Mouse (Mus musculus) intestine, embryonic 15.5 days (tissue): ENCODE results near the gene Acad10. TPM values are rescaled to one million over a fixed set of nuclear protein-coding genes. Genes with fewer than 3 reads are reported as not detected.
"Not testable (repeated sequence)": the region's sequence is repeated elsewhere in the genome, so short reads cannot be mapped to it uniquely, and the experiment has no call there.

Experiments used
- ATAC-seq: fragments of 200-750 bp; cut with Nextera tagmentation; 2 replicates; pipeline ENCODE4 v1.8.0; 2017; ENCODE audit warnings: moderate TSS enrichment, moderate library complexity
- H3K27ac ChIP-seq: fragments of 300-500 bp; sonication (generic); 2 replicates; pipeline ENCODE4 v1.5.1; 2015; ENCODE audit warnings: mild to moderate bottlenecking, inconsistent platforms
- H3K27me3 ChIP-seq: fragments of 300-500 bp; sonication (generic); replicated peaks from 2 replicates; pipeline ENCODE4 v1.6.1; 2015; ENCODE audit warnings: inconsistent platforms
- H3K36me3 ChIP-seq: fragments of 300-500 bp; sonication (generic); 2 replicates; pipeline ENCODE4 v1.6.1; 2015; ENCODE audit warnings: inconsistent platforms
- H3K4me1 ChIP-seq: fragments of 300-500 bp; sonication (generic); replicated peaks from 2 replicates; pipeline ENCODE4 v1.6.1; 2015; ENCODE audit warnings: inconsistent platforms
- H3K4me2 ChIP-seq: fragments of 300-500 bp; sonication (generic); replicated peaks from 2 replicates; pipeline ENCODE4 v1.6.1; 2015; ENCODE audit warnings: mild to moderate bottlenecking, inconsistent platforms
- H3K4me3 ChIP-seq: fragments of 300-500 bp; sonication (generic); replicated peaks from 2 replicates; pipeline ENCODE4 v1.5.1; 2015; ENCODE audit warnings: inconsistent platforms
- H3K9ac ChIP-seq: fragments of 300-500 bp; sonication (generic); 2 replicates; pipeline ENCODE4 v1.6.1; 2015; ENCODE audit warnings: inconsistent platforms
- H3K9me3 ChIP-seq: fragments of 300-500 bp; sonication (generic); 2 replicates; pipeline ENCODE4 v1.6.1; 2016; ENCODE audit warnings: inconsistent platforms
- WGBS: fragments of 180-500 bp; shearing (Covaris S2); methylation state at CpG from one replicate; pipeline ENCODE4 v1.1.7; 2015; 5-methylcytosine and 5-hydroxymethylcytosine counted together
- polyA plus RNA-seq: library from polyadenylated mRNA; unstranded; fragments of >200 nt; fragmentation: Nextera tagmentation; extraction: Ambion mirVana; gene quantifications from 2 replicates; pipeline ENCODE4 v1.2.1, GENCODE M21; 2015

The Acad10 gene
- polyA plus RNA-seq, 1 experiment from 2014 or later: 4.6 TPM

- H3K27ac ChIP-seq: no peak overlapping the region
- H3K27me3 ChIP-seq: no peaks in the 10 kb centered on the region
- no peaks in the 10 kb centered on the region for H3K4me1 ChIP-seq
- H3K4me2 ChIP-seq: no peak overlapping the region
- 0% methylated on average over 2 of the region's 2 CpGs for WGBS
- no peaks in the 10 kb centered on the region for H3K9me3 ChIP-seq
- H3K9ac ChIP-seq: no peak overlapping the region
- H3K4me3 ChIP-seq: no peak overlapping the region
- H3K36me3 ChIP-seq: no peaks in the 10 kb centered on the region
- no peak for ATAC-seq
These were observed 54.2 kb downstream of the Acad10 start for GRCm38 (mm10) chr5:121606151-121606550.

GRCm38 (mm10) chr5:121603815-121604214, 56.5 kb downstream of the Acad10 start:
- not testable (repeated sequence) for H3K9ac ChIP-seq, H3K4me1 ChIP-seq, H3K4me2 ChIP-seq, H3K36me3 ChIP-seq, H3K4me3 ChIP-seq, H3K27me3 ChIP-seq, H3K27ac ChIP-seq, H3K9me3 ChIP-seq
- ATAC-seq: peak; percentile 63
- whole genome bisulfite sequencing: 75% methylated on average over 1 of the region's 1 CpGs

GRCm38 (mm10) chr5:121601547-121602299, 58.6 kb downstream of the Acad10 start:
- no peaks in the 10 kb centered on the region for H3K4me1 ChIP-seq
- no peak overlapping the region for H3K4me3 ChIP-seq
- no peaks in the 10 kb centered on the region for H3K9me3 ChIP-seq
- 30% methylated on average over 9 of the region's 9 CpGs for WGBS
- 0 out of 2 replicates have a peak overlapping the region, but pooled peaks have one; percentile 0 for H3K4me2 ChIP-seq
- H3K9ac ChIP-seq: no peak overlapping the region
- peak; percentile 75 for ATAC-seq
- H3K27me3 ChIP-seq: no peaks in the 10 kb centered on the region
- H3K27ac ChIP-seq: no peak overlapping the region
- H3K36me3 ChIP-seq: no peaks in the 10 kb centered on the region

GRCm38 (mm10) chr5:121598871-121599610, 61.3 kb downstream of the Acad10 start:
- Histone ChIP-seq H3K36me3 (no peaks in the 10 kb centered on the region), H3K9ac (no peak overlapping the region), H3K27me3 (no peaks in the 10 kb centered on the region), H3K4me3 (no peak overlapping the region), H3K4me2 (no peak overlapping the region), H3K27ac (peak overlapping the region; percentile 61), H3K4me1 (peaks cover 8% of the 10 kb centered on the region), H3K9me3 (no peaks in the 10 kb centered on the region)
- WGBS: 68% methylated on average over 13 of the region's 13 CpGs
- peak; percentile 23; the same call in 1 of the 2 replicates for ATAC-seq

- H3K4me2 ChIP-seq: no peak overlapping the region
- ATAC-seq: no peak
- H3K36me3 ChIP-seq: no peaks in the 10 kb centered on the region
- peaks cover 12% of the 10 kb centered on the region for H3K4me1 ChIP-seq
- no peak overlapping the region for H3K4me3 ChIP-seq
- no peaks in the 10 kb centered on the region for H3K27me3 ChIP-seq
- no peak overlapping the region for H3K9ac ChIP-seq
- 83% methylated on average over 7 of the region's 7 CpGs for WGBS
- H3K27ac ChIP-seq: peak overlapping the region; percentile 61
- H3K9me3 ChIP-seq: no peaks in the 10 kb centered on the region
These were observed 62.2 kb downstream of the Acad10 start for GRCm38 (mm10) chr5:121597991-121598537.

GRCm38 (mm10) chr5:121597332-121597731, 63.0 kb downstream of the Acad10 start:
- no peaks in the 10 kb centered on the region for H3K36me3 ChIP-seq
- WGBS: 74% methylated on average over 4 of the region's 4 CpGs
- no peak overlapping the region for H3K4me2 ChIP-seq
- ATAC-seq: no peak
- no peak overlapping the region for H3K9ac ChIP-seq
- peaks cover 15% of the 10 kb centered on the region for H3K4me1 ChIP-seq
- no peak overlapping the region for H3K27ac ChIP-seq
- H3K27me3 ChIP-seq: no peaks in the 10 kb centered on the region
- H3K4me3 ChIP-seq: no peak overlapping the region
- H3K9me3 ChIP-seq: no peaks in the 10 kb centered on the region

- 62% methylated on average over 6 of the region's 6 CpGs for WGBS
- no peak for ATAC-seq
- H3K9ac ChIP-seq: no peak overlapping the region
- H3K27ac ChIP-seq: no peak overlapping the region
- peaks cover 16% of the 10 kb centered on the region for H3K4me1 ChIP-seq
- H3K9me3 ChIP-seq: no peaks in the 10 kb centered on the region
- no peak overlapping the region for H3K4me2 ChIP-seq
- no peak overlapping the region for H3K4me3 ChIP-seq
- no peaks in the 10 kb centered on the region for H3K27me3 ChIP-seq
- no peaks in the 10 kb centered on the region for H3K36me3 ChIP-seq
These were observed 64.1 kb downstream of the Acad10 start for GRCm38 (mm10) chr5:121596226-121596625.

- 62% methylated on average over 6 of the region's 6 CpGs for WGBS
- Histone ChIP-seq H3K27me3 (no peaks in the 10 kb centered on the region), H3K4me2 (no peak overlapping the region), H3K4me1 (peaks cover 16% of the 10 kb centered on the region), H3K9me3 (no peaks in the 10 kb centered on the region), H3K9ac (no peak overlapping the region), H3K27ac (no peak overlapping the region), H3K36me3 (no peaks in the 10 kb centered on the region), H3K4me3 (no peak overlapping the region)
- no peak for ATAC-seq
These were observed 64.6 kb downstream of the Acad10 start for GRCm38 (mm10) chr5:121595758-121596157.

GRCm38 (mm10) chr5:121594714-121595313, 65.5 kb downstream of the Acad10 start:
- H3K9me3 ChIP-seq: no peaks in the 10 kb centered on the region
- no peak overlapping the region for H3K27ac ChIP-seq
- H3K27me3 ChIP-seq: no peaks in the 10 kb centered on the region
- no peak for ATAC-seq
- H3K4me3 ChIP-seq: no peak overlapping the region
- 72% methylated on average over 6 of the region's 6 CpGs for WGBS
- H3K36me3 ChIP-seq: no peaks in the 10 kb centered on the region
- peaks cover 16% of the 10 kb centered on the region for H3K4me1 ChIP-seq
- H3K9ac ChIP-seq: no peak overlapping the region
- no peak overlapping the region for H3K4me2 ChIP-seq

- peaks cover 16% of the 10 kb centered on the region for H3K4me1 ChIP-seq
- ATAC-seq: peak; percentile 91
- H3K4me3 ChIP-seq: peak within 1 kb of the TSS; percentile 84
- H3K9ac ChIP-seq: peak within 1 kb of the TSS; percentile 90
- 2% methylated on average over 47 of the region's 47 CpGs for WGBS
- H3K4me2 ChIP-seq: peak within 1 kb of the TSS; percentile 89
- peak within 1 kb of the TSS; percentile 82 for H3K27ac ChIP-seq
- H3K27me3 ChIP-seq: no peaks in the 10 kb centered on the region
- H3K9me3 ChIP-seq: no peaks in the 10 kb centered on the region
- no peaks in the 10 kb centered on the region for H3K36me3 ChIP-seq
These were observed 66.6 kb downstream of the Acad10 start, which contains the start of gene Aldh2 for GRCm38 (mm10) chr5:121593451-121594401. Aldh2 (minus strand) TSS chr5:121593824.

GRCm38 (mm10) chr5:121592816-121593407, 67.4 kb downstream of the Acad10 start:
- Histone ChIP-seq H3K9me3 (no peaks in the 10 kb centered on the region), H3K36me3 (no peaks in the 10 kb centered on the region), H3K4me2 (peak overlapping the region; percentile 89), H3K9ac (peak overlapping the region; percentile 90), H3K27ac (peak overlapping the region; percentile 82), H3K27me3 (no peaks in the 10 kb centered on the region), H3K4me1 (peaks cover 16% of the 10 kb centered on the region), H3K4me3 (peak overlapping the region; percentile 84)
- ATAC-seq: peak; percentile 55
- 5% methylated on average over 33 of the region's 33 CpGs for WGBS
